Mouse (Mus musculus): ENCODE measurements at regions not wholly inside any gene's neighbourhood (a gene's known extent, or its start where the extent isn't known, plus 50 kb on each side); places are given as distances from the start of the nearest gene placed in this dataset.

DNA sequence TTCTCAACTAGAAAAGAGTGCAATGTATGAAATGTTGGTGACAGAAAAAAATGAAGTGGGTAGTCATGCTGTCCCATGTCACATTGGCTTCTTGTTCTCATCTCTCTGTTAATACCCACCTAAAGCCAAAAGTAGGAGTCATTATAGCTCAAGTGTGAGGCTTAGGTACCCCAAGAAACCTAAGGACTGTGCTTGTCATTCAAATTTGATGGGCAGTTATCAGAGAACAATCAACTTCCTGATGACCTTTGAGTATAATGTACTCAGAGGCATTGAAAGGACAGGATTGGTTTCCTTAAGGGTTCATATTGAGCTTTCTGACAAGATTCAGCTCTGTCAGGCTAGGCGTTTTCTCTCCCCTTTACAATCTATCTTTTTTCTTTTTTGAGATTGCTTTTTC, 231.8 kb upstream of the Atp2b1 start:
- no peak overlapping the region for H3K9ac ChIP-seq (ENCODE audit: low read length)
- no peaks in the 10 kb centered on the region for H3K9me3 ChIP-seq (ENCODE audit: control insufficient read depth, low read length)
- H3K27me3 ChIP-seq (ENCODE audit: control insufficient read depth, insufficient read depth, low read length), result no peaks in the 10 kb centered on the region
- H3K4me1 ChIP-seq (replicated peaks; ENCODE audit: control insufficient read depth, insufficient read depth), result no peaks in the 10 kb centered on the region
- no peak for ATAC-seq (ENCODE audit: low FRiP score, low TSS enrichment)
- 94% methylated on average over 1 of the region's 1 CpGs for WGBS
- H3K4me2 ChIP-seq (replicated peaks; ENCODE audit: low read depth), result no peak overlapping the region
- no peak for DNase-seq (ENCODE audit: low spot score)
- no peak overlapping the region for H3K4me3 ChIP-seq (ENCODE audit: low read depth, low read length)
- no peaks in the 10 kb centered on the region for H3K36me3 ChIP-seq (ENCODE audit: control insufficient read depth, insufficient read depth, low read length)
- TF ChIP-seq CTCF (IDR thresholded peaks at IDR 0.05; ENCODE audit: low read depth) (no peak), EP300 (optimal IDR thresholded peaks at IDR 0.05) (no peak)
- no peak overlapping the region for H3K27ac ChIP-seq (replicated peaks)

DNA sequence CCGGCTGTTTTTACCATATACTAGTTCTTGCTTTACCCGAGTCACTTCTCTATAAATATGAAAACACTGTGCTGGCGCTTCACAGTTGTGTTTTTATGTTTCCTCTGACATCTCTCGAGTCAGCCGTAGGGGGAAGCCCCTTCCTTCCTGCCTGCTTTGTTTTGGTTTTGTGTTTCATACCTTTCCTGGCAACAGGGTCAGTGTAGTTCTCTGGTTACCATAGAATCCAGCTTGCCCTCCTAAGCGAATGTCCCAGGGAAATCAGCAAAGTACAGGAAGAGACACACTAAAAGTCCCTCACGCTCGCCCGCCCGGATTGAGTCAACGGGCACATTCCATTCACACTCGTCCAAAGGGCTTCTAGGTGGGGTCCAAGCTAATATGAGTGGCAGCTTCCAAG, 230.0 kb upstream of the Atp2b1 start:
- Histone ChIP-seq H3K4me1 (replicated peaks; ENCODE audit: control insufficient read depth, insufficient read depth) (no peaks in the 10 kb centered on the region), H3K27ac (replicated peaks) (no peak overlapping the region), H3K36me3 (ENCODE audit: control insufficient read depth, insufficient read depth, low read length) (no peaks in the 10 kb centered on the region), H3K4me2 (replicated peaks; ENCODE audit: low read depth) (0 out of 2 replicates have a peak overlapping the region, but pooled peaks have one; percentile 11), H3K4me3 (ENCODE audit: low read depth, low read length) (0 out of 2 replicates have a peak overlapping the region, but pooled peaks have one; percentile 0), H3K9ac (ENCODE audit: low read length) (no peak overlapping the region), H3K27me3 (ENCODE audit: control insufficient read depth, insufficient read depth, low read length) (no peaks in the 10 kb centered on the region), H3K9me3 (ENCODE audit: control insufficient read depth, low read length) (no peaks in the 10 kb centered on the region)
- DNase-seq (ENCODE audit: low spot score), result peak; percentile 28
- TF ChIP-seq EP300 (optimal IDR thresholded peaks at IDR 0.05), result no peak
- TF ChIP-seq CTCF (IDR thresholded peaks at IDR 0.05; ENCODE audit: low read depth), result no peak
- whole genome bisulfite sequencing, result 22% methylated on average over 12 of the region's 12 CpGs
- peak; percentile 71 for ATAC-seq (ENCODE audit: low FRiP score, low TSS enrichment)

DNA sequence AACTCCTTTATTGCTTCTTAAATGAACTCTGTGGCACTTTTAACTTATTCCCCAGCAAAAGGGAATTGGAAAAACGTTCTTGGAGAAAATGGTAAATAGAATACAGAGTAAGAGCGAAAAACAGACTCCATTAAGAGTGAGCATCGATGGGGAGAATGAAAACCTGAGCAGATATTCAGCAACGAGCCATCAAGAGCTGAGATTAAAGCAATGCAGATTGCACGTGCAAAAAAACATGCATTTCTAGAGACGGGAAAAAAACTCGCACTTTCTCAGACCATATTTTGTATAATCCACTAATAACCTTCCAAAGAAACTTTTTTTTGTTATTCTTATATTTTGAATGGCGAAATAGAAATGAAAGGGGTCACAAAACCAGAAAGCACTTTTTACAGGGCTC, 229.5 kb upstream of the Atp2b1 start:
- DNase-seq (ENCODE audit: low spot score) (no peak), ATAC-seq (ENCODE audit: low FRiP score, low TSS enrichment) (no peak)
- Histone ChIP-seq H3K4me3 (ENCODE audit: low read depth, low read length) (no peak overlapping the region), H3K4me2 (replicated peaks; ENCODE audit: low read depth) (no peak overlapping the region), H3K27me3 (ENCODE audit: control insufficient read depth, insufficient read depth, low read length) (no peaks in the 10 kb centered on the region), H3K36me3 (ENCODE audit: control insufficient read depth, insufficient read depth, low read length) (no peaks in the 10 kb centered on the region), H3K9me3 (ENCODE audit: control insufficient read depth, low read length) (no peaks in the 10 kb centered on the region), H3K27ac (replicated peaks) (no peak overlapping the region), H3K9ac (ENCODE audit: low read length) (no peak overlapping the region), H3K4me1 (replicated peaks; ENCODE audit: control insufficient read depth, insufficient read depth) (no peaks in the 10 kb centered on the region)
- WGBS, result 69% methylated on average over 8 of the region's 8 CpGs
- TF ChIP-seq EP300 (optimal IDR thresholded peaks at IDR 0.05) (no peak), CTCF (IDR thresholded peaks at IDR 0.05; ENCODE audit: low read depth) (no peak)

DNA sequence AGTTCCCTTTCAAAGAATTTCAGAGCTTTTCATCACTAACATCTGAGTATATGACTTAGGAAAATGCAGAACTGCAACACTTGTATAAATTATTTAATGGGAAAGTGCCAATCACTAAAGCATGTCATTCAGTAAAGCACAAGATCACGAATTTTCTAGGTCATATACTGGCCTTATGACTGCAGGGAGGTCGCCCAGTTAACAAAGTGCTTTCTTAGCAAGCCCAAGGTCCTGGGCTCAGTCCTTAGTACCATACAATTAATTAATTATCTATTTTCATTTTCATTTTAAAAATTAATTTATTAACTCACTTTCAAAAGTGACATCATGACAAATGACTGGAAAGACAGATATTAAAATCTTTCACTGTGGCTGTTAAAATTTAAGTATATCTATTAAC, 228.5 kb upstream of the Atp2b1 start:
- Histone ChIP-seq H3K9ac (ENCODE audit: low read length) (no peak overlapping the region), H3K27me3 (ENCODE audit: control insufficient read depth, insufficient read depth, low read length) (no peaks in the 10 kb centered on the region), H3K27ac (replicated peaks) (no peak overlapping the region), H3K36me3 (ENCODE audit: control insufficient read depth, insufficient read depth, low read length) (no peaks in the 10 kb centered on the region), H3K9me3 (ENCODE audit: control insufficient read depth, low read length) (no peaks in the 10 kb centered on the region), H3K4me3 (ENCODE audit: low read depth, low read length) (no peak overlapping the region), H3K4me1 (replicated peaks; ENCODE audit: control insufficient read depth, insufficient read depth) (no peaks in the 10 kb centered on the region), H3K4me2 (replicated peaks; ENCODE audit: low read depth) (no peak overlapping the region)
- no peak for TF ChIP-seq EP300 (optimal IDR thresholded peaks at IDR 0.05)
- TF ChIP-seq CTCF (IDR thresholded peaks at IDR 0.05; ENCODE audit: low read depth), result no peak
- DNase-seq (ENCODE audit: low spot score) (no peak), ATAC-seq (ENCODE audit: low FRiP score, low TSS enrichment) (no peak)
- 74% methylated on average over 2 of the region's 2 CpGs for WGBS

DNA sequence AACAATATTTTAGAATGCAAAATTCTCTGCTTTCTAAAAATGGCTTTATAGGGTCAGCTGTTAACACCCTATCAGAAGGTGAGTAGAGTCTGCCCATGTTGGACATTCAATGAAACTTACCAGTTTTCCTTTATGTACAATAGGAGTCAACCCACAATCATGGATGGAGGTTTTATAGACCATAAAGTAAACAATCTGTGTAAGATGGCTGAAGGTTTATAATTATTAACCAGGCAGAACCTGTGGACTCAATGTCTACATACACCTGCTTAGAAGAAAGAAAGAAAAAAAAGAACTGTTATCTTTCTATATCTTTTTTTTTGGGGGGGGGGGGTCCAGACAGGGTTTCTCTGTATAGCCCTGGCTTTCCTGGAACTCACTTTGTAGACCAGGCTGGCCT, 227.8 kb upstream of the Atp2b1 start:
- Histone ChIP-seq H3K36me3 (ENCODE audit: control insufficient read depth, insufficient read depth, low read length) (no peaks in the 10 kb centered on the region), H3K27ac (replicated peaks) (no peak overlapping the region), H3K27me3 (ENCODE audit: control insufficient read depth, insufficient read depth, low read length) (no peaks in the 10 kb centered on the region), H3K9me3 (ENCODE audit: control insufficient read depth, low read length) (no peaks in the 10 kb centered on the region), H3K4me1 (replicated peaks; ENCODE audit: control insufficient read depth, insufficient read depth) (no peaks in the 10 kb centered on the region), H3K9ac (ENCODE audit: low read length) (no peak overlapping the region), H3K4me3 (ENCODE audit: low read depth, low read length) (no peak overlapping the region), H3K4me2 (replicated peaks; ENCODE audit: low read depth) (no peak overlapping the region)
- DNase-seq (ENCODE audit: low spot score) (no peak), ATAC-seq (ENCODE audit: low FRiP score, low TSS enrichment) (no peak)
- TF ChIP-seq CTCF (IDR thresholded peaks at IDR 0.05; ENCODE audit: low read depth), result no peak
- no peak for TF ChIP-seq EP300 (optimal IDR thresholded peaks at IDR 0.05)

DNA sequence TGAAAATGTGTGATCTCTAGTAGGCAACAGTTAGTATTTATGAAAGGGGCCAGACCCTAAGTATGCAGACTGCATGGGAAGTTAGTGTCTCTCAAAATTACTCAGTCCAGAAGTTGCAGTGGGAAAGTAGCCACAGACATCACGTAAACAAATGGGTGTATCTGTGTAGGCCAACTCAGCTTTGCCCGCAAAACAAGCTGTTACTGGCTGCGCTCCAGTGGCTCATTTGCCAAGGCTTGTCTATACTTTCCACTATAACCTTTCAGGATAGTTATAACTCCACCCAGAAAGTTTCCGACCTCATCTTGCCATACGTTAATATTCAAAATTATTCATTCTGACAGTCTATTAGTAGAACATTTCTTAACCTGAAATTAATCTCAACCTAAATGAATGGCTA, 222.4 kb upstream of the Atp2b1 start:
- Histone ChIP-seq H3K4me2 (replicated peaks; ENCODE audit: low read depth) (no peak overlapping the region), H3K4me3 (ENCODE audit: low read depth, low read length) (no peak overlapping the region), H3K27me3 (ENCODE audit: control insufficient read depth, insufficient read depth, low read length) (no peaks in the 10 kb centered on the region), H3K4me1 (replicated peaks; ENCODE audit: control insufficient read depth, insufficient read depth) (no peaks in the 10 kb centered on the region), H3K36me3 (ENCODE audit: control insufficient read depth, insufficient read depth, low read length) (no peaks in the 10 kb centered on the region), H3K9ac (ENCODE audit: low read length) (no peak overlapping the region), H3K27ac (replicated peaks) (no peak overlapping the region), H3K9me3 (ENCODE audit: control insufficient read depth, low read length) (no peaks in the 10 kb centered on the region)
- ATAC-seq (ENCODE audit: low FRiP score, low TSS enrichment), result no peak
- 37% methylated on average over 5 of the region's 5 CpGs for WGBS
- no peak for DNase-seq (ENCODE audit: low spot score)
- TF ChIP-seq CTCF (IDR thresholded peaks at IDR 0.05; ENCODE audit: low read depth), result no peak
- TF ChIP-seq EP300 (optimal IDR thresholded peaks at IDR 0.05), result no peak
